Mouse (Mus musculus) heart, adult 2 months (tissue): Measurements from ENCODE around the gene Cpeb3.
A peak's percentile ranks its signal among the peaks of the same experiment; 100 is the strongest.

Experiments used
- CTCF ChIP-seq: fragments of 200-600 bp; IDR thresholded peaks from 2 replicates; pipeline ENCODE4 v1.8.1; 2022; ENCODE audit warnings: antibody characterized with exemption, mild to moderate bottlenecking, moderate library complexity
- EP300 ChIP-seq: fragments of 200-500 bp; IDR thresholded peaks from 2 replicates; pipeline ENCODE4 v1.6.1; 2011; ENCODE audit warnings: low read depth, low read length, control low read depth; ENCODE audit not compliant: insufficient read depth
- POLR2A ChIP-seq: fragments of 200-500 bp; IDR thresholded peaks from 2 replicates; pipeline ENCODE4 v1.6.1; 2011; ENCODE audit warnings: mild to moderate bottlenecking, low read depth, low read length, control low read depth; ENCODE audit not compliant: insufficient read depth

DNA sequence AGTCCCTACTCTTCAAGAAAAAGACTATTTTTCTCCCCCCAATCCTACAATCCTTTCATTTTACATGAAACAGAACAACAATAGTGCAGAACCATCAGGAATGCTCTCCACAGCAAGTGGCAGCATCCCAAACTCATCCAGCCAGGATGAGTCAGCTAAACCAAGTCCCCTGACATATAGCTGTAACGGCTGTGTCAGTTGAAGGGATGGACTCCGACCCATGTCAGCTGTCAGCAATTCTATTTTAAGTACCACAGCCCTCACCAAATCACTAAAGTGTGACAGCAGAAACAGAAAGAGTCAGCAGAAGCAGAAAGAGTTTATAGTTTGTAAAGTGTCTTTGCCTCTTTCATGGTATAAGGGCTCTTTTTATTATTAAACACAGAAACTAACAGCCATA is 148.8 kb downstream of the Cpeb3 start:
- TF ChIP-seq CTCF (no peak), POLR2A (no peak), EP300 (0 out of 2 replicates have a peak, but pooled peaks have one; percentile 29)
